Mouse (Mus musculus) heart, adult 2 months (tissue): ENCODE data around the gene Fubp1.

Source experiments
- CTCF ChIP-seq: fragments of 200-600 bp; IDR thresholded peaks from 2 replicates; pipeline ENCODE4 v1.8.1; 2022; ENCODE audit warnings: antibody characterized with exemption, mild to moderate bottlenecking, moderate library complexity
- EP300 ChIP-seq: fragments of 200-500 bp; IDR thresholded peaks from 2 replicates; pipeline ENCODE4 v1.6.1; 2011; ENCODE audit warnings: low read depth, low read length, control low read depth; ENCODE audit not compliant: insufficient read depth
- POLR2A ChIP-seq: fragments of 200-500 bp; IDR thresholded peaks from 2 replicates; pipeline ENCODE4 v1.6.1; 2011; ENCODE audit warnings: mild to moderate bottlenecking, low read depth, low read length, control low read depth; ENCODE audit not compliant: insufficient read depth

GRCm38 (mm10) chr3:152208096-152208885, 1.9 kb upstream of the Fubp1 start:
- TF ChIP-seq CTCF, result no peak
- TF ChIP-seq POLR2A, result no peak
- no peak for TF ChIP-seq EP300
